Mouse (Mus musculus) midbrain, embryonic 16.5 days (tissue): Measurements from ENCODE around the gene Ablim1. TPM values are rescaled to one million over a fixed set of nuclear protein-coding genes. Genes with fewer than 3 reads are reported as not detected.
A peak's percentile ranks its signal among the peaks of the same experiment; 100 is the strongest.

Experiments used
- ATAC-seq: fragments of 200-750 bp; cut with Nextera tagmentation; 2 replicates; pipeline ENCODE4 v1.8.0; 2017; ENCODE audit warnings: moderate TSS enrichment
- H3K27ac ChIP-seq: fragments of 300-500 bp; sonication (generic); 2 replicates; pipeline ENCODE4 v1.5.1; 2014; ENCODE audit warnings: mild to moderate bottlenecking, low read length, mixed read lengths
- H3K27me3 ChIP-seq: fragments of 300-500 bp; sonication (generic); 2 replicates; pipeline ENCODE4 v1.6.1; 2014; ENCODE audit warnings: low read depth, low read length, mixed read lengths; ENCODE audit not compliant: control insufficient read depth, insufficient read depth
- H3K36me3 ChIP-seq: fragments of 300-500 bp; sonication (generic); 2 replicates; pipeline ENCODE4 v1.6.1; 2014; ENCODE audit warnings: mild to moderate bottlenecking, low read length, moderate library complexity, mixed read lengths; ENCODE audit not compliant: control insufficient read depth, insufficient read depth
- H3K4me1 ChIP-seq: fragments of 300-500 bp; sonication (generic); 2 replicates; pipeline ENCODE4 v1.6.1; 2014; ENCODE audit warnings: mild to moderate bottlenecking, low read length, mixed read lengths; ENCODE audit not compliant: control insufficient read depth, insufficient read depth
- H3K4me2 ChIP-seq: fragments of 300-500 bp; sonication (generic); 2 replicates; pipeline ENCODE4 v1.6.1; 2014; ENCODE audit warnings: mild to moderate bottlenecking, low read length, mixed read lengths
- H3K4me3 ChIP-seq: fragments of 300-500 bp; sonication (generic); 2 replicates; pipeline ENCODE4 v1.5.1; 2014; ENCODE audit warnings: low read depth, mild to moderate bottlenecking, low read length, moderate library complexity, mixed read lengths
- H3K9ac ChIP-seq: fragments of 300-500 bp; sonication (generic); 2 replicates; pipeline ENCODE4 v1.6.1; 2014; ENCODE audit warnings: low read depth, low read length, mixed read lengths
- H3K9me3 ChIP-seq: fragments of 300-500 bp; sonication (generic); replicated peaks from 2 replicates; pipeline ENCODE4 v1.6.1; 2014; ENCODE audit warnings: mild to moderate bottlenecking, low read length, mixed read lengths; ENCODE audit not compliant: control insufficient read depth, poor library complexity, severe bottlenecking
- WGBS: fragments of 180-500 bp; shearing (Covaris S2); extraction: QIAGEN DNeasy Blood & Tissue Kit; methylation state at CpG from one replicate; pipeline ENCODE4 v1.1.7; 2014; 5-methylcytosine and 5-hydroxymethylcytosine counted together
- polyA plus RNA-seq: library from polyadenylated mRNA; unstranded; fragments of >200 nt; fragmentation: Nextera tagmentation; extraction: Ambion mirVana; gene quantifications from 2 replicates; pipeline ENCODE4 v1.2.1, GENCODE M21; 2015

Ablim1 gene
- polyA plus RNA-seq, 1 experiment from 2014 or later: 66.2 TPM

- Histone ChIP-seq H3K9ac (no peak overlapping the region), H3K4me2 (peak overlapping the region; percentile 31), H3K36me3 (no peaks in the 10 kb centered on the region), H3K4me3 (0 out of 2 replicates have a peak overlapping the region, but pooled peaks have one; percentile 4), H3K27ac (peak overlapping the region; percentile 7; the same call in 1 of the 2 replicates), H3K9me3 (no peaks in the 10 kb centered on the region), H3K27me3 (no peaks in the 10 kb centered on the region), H3K4me1 (peaks cover 26% of the 10 kb centered on the region)
- WGBS: 20% methylated on average over 6 of the region's 6 CpGs
- no peak for ATAC-seq
Measured at GRCm38 (mm10) chr19:57117751-57118150, 197.0 kb downstream of the Ablim1 start.

GRCm38 (mm10) chr19:57116871-57117501 lies 197.7 kb downstream of the Ablim1 start:
- Histone ChIP-seq H3K36me3 (no peaks in the 10 kb centered on the region), H3K4me2 (peak overlapping the region; percentile 31), H3K4me3 (0 out of 2 replicates have a peak overlapping the region, but pooled peaks have one; percentile 0), H3K27ac (peak overlapping the region; percentile 20; the same call in 1 of the 2 replicates), H3K27me3 (no peaks in the 10 kb centered on the region), H3K9me3 (no peaks in the 10 kb centered on the region), H3K4me1 (peaks cover 29% of the 10 kb centered on the region), H3K9ac (peak overlapping the region; percentile 39; the same call in 1 of the 2 replicates)
- WGBS: 5% methylated on average over 7 of the region's 7 CpGs
- 0 out of 2 replicates have a peak, but pooled peaks have one; percentile 34 for ATAC-seq

- Histone ChIP-seq H3K9me3 (no peaks in the 10 kb centered on the region), H3K27me3 (no peaks in the 10 kb centered on the region), H3K4me2 (no peak overlapping the region), H3K4me1 (peaks cover 29% of the 10 kb centered on the region), H3K4me3 (no peak overlapping the region), H3K27ac (no peak overlapping the region; the same call in 1 of the 2 replicates), H3K36me3 (no peaks in the 10 kb centered on the region), H3K9ac (no peak overlapping the region)
- 54% methylated on average over 5 of the region's 5 CpGs for WGBS
- no peak for ATAC-seq
Measured at GRCm38 (mm10) chr19:57115670-57116069, 199.0 kb downstream of the Ablim1 start.

- H3K4me2 ChIP-seq: no peak overlapping the region
Measured at GRCm38 (mm10) chr19:57114951-57115350, 199.8 kb downstream of the Ablim1 start.

GRCm38 (mm10) chr19:57113975-57114374 lies 200.7 kb downstream of the Ablim1 start:
- H3K4me2 ChIP-seq: no peak overlapping the region
- peaks cover 24% of the 10 kb centered on the region for H3K4me1 ChIP-seq
- no peak for ATAC-seq
- no peak overlapping the region for H3K27ac ChIP-seq
- H3K36me3 ChIP-seq: no peaks in the 10 kb centered on the region
- WGBS: 95% methylated on average over 8 of the region's 8 CpGs
- H3K9me3 ChIP-seq: no peaks in the 10 kb centered on the region
- no peaks in the 10 kb centered on the region for H3K27me3 ChIP-seq
- H3K9ac ChIP-seq: no peak overlapping the region
- no peak overlapping the region for H3K4me3 ChIP-seq

More at GRCm38 (mm10) chr19:57114951-57115350, 199.8 kb downstream of the Ablim1 start:
- no peak overlapping the region for H3K4me3 ChIP-seq
- no peaks in the 10 kb centered on the region for H3K27me3 ChIP-seq
- no peak overlapping the region for H3K9ac ChIP-seq
- H3K4me1 ChIP-seq: peaks cover 29% of the 10 kb centered on the region
- no peak overlapping the region for H3K27ac ChIP-seq
- H3K36me3 ChIP-seq: no peaks in the 10 kb centered on the region
- WGBS: 80% methylated on average over 5 of the region's 5 CpGs
- ATAC-seq: no peak
- no peaks in the 10 kb centered on the region for H3K9me3 ChIP-seq

- Histone ChIP-seq H3K4me1 (peaks cover 14% of the 10 kb centered on the region), H3K9ac (no peak overlapping the region), H3K4me2 (no peak overlapping the region), H3K36me3 (no peaks in the 10 kb centered on the region), H3K27me3 (no peaks in the 10 kb centered on the region), H3K27ac (no peak overlapping the region; the same call in 1 of the 2 replicates), H3K9me3 (no peaks in the 10 kb centered on the region), H3K4me3 (no peak overlapping the region)
- ATAC-seq: no peak
- 71% methylated on average over 9 of the region's 9 CpGs for WGBS
Measured at GRCm38 (mm10) chr19:57112816-57113406, 201.8 kb downstream of the Ablim1 start.

GRCm38 (mm10) chr19:57112231-57112815 lies 202.4 kb downstream of the Ablim1 start:
- 82% methylated on average over 8 of the region's 8 CpGs for WGBS
- Histone ChIP-seq H3K27me3 (no peaks in the 10 kb centered on the region), H3K4me2 (no peak overlapping the region), H3K27ac (no peak overlapping the region; the same call in 1 of the 2 replicates), H3K9me3 (no peaks in the 10 kb centered on the region), H3K36me3 (no peaks in the 10 kb centered on the region), H3K9ac (no peak overlapping the region), H3K4me3 (no peak overlapping the region), H3K4me1 (peaks cover 8% of the 10 kb centered on the region)
- ATAC-seq: no peak

GRCm38 (mm10) chr19:57111301-57111700 lies 203.4 kb downstream of the Ablim1 start:
- Histone ChIP-seq H3K27me3 (no peaks in the 10 kb centered on the region), H3K9ac (no peak overlapping the region), H3K4me3 (no peak overlapping the region), H3K4me1 (peaks cover 3% of the 10 kb centered on the region; the same call in 1 of the 2 replicates), H3K27ac (no peak overlapping the region), H3K36me3 (no peaks in the 10 kb centered on the region), H3K9me3 (no peaks in the 10 kb centered on the region), H3K4me2 (no peak overlapping the region)
- ATAC-seq: no peak
- 79% methylated on average over 6 of the region's 6 CpGs for WGBS

- ATAC-seq: no peak
- Histone ChIP-seq H3K9ac (no peak overlapping the region), H3K4me3 (no peak overlapping the region), H3K27ac (no peak overlapping the region), H3K9me3 (no peaks in the 10 kb centered on the region), H3K4me1 (0 out of 2 replicates have a peak, but pooled peaks cover 3% of the 10 kb centered on the region), H3K36me3 (no peaks in the 10 kb centered on the region), H3K27me3 (no peaks in the 10 kb centered on the region), H3K4me2 (no peak overlapping the region)
- 78% methylated on average over 7 of the region's 7 CpGs for WGBS
Measured at GRCm38 (mm10) chr19:57109620-57110019, 205.1 kb downstream of the Ablim1 start.
